Mouse (Mus musculus) G1E (cell line): ENCODE results near the gene Maml3.

Source experiments
- CTCF ChIP-seq: IDR thresholded peaks from 2 replicates; pipeline ENCODE4 v1.5.1; 2012; ENCODE audit warnings: low read depth, low read length, inconsistent platforms, mixed read lengths
- GATA1 ChIP-seq: IDR thresholded peaks from 2 replicates; pipeline ENCODE4 v1.6.1; 2012; ENCODE audit warnings: borderline replicate concordance, low read length, inconsistent platforms, mixed read lengths
- GATA2 ChIP-seq: IDR thresholded peaks from 2 replicates; pipeline ENCODE4 v1.6.1; 2012; ENCODE audit warnings: low read depth, low read length, inconsistent platforms, borderline replicate concordance
- TAL1 ChIP-seq: conservative IDR thresholded peaks from 2 replicates; pipeline ENCODE4 v1.6.1; 2012; ENCODE audit warnings: low read depth, low read length, inconsistent platforms, mixed read lengths

- TF ChIP-seq GATA1 (no peak), CTCF (no peak), TAL1 (no peak), GATA2 (no peak)
Measured at GRCm38 (mm10) chr3:52027972-52028371, 76.9 kb downstream of the Maml3 start.
